Mouse (Mus musculus) right cerebral cortex, postnatal 14 days (tissue): ENCODE measurements around the gene Cblc.
A peak's percentile ranks its signal among the peaks of the same experiment; 100 is the strongest.

Experiments used
- DNase-seq: peaks from one replicate; pipeline ENCODE4 v3.0.0; 2022

Cblc gene

GRCm38 (mm10) chr7:19749389-19750216 lies 47.0 kb downstream of the Cblc start:
- DNase-seq, result peak; percentile 94

- peak; percentile 33 for DNase-seq
Measured at GRCm38 (mm10) chr7:19748219-19749195, 48.1 kb downstream of the Cblc start.

GRCm38 (mm10) chr7:19747420-19748218 lies 49.0 kb downstream of the Cblc start:
- DNase-seq, result no peak

- DNase-seq, result no peak
Measured at GRCm38 (mm10) chr7:19746426-19747201, 50.0 kb downstream of the Cblc start.

- no peak for DNase-seq
Measured at GRCm38 (mm10) chr7:19745971-19746370, 50.6 kb downstream of the Cblc start.

GRCm38 (mm10) chr7:19744590-19745385 lies 51.8 kb downstream of the Cblc start:
- DNase-seq, result no peak

GRCm38 (mm10) chr7:19743791-19744190 lies 52.8 kb downstream of the Cblc start:
- DNase-seq, result no peak

- no peak for DNase-seq
Measured at GRCm38 (mm10) chr7:19742468-19742867, 54.1 kb downstream of the Cblc start.

GRCm38 (mm10) chr7:19741329-19742031 lies 55.1 kb downstream of the Cblc start:
- no peak for DNase-seq

- DNase-seq, result peak; percentile 32
Measured at GRCm38 (mm10) chr7:19740269-19740668, 56.3 kb downstream of the Cblc start.

GRCm38 (mm10) chr7:19738771-19739170 lies 57.8 kb downstream of the Cblc start:
- DNase-seq, result no peak

GRCm38 (mm10) chr7:19736389-19737057 lies 60.1 kb downstream of the Cblc start:
- DNase-seq, result no peak

- DNase-seq, result no peak
Measured at GRCm38 (mm10) chr7:19734178-19734666, 62.4 kb downstream of the Cblc start.
